Mouse (Mus musculus) kidney, embryonic 15.5 days (tissue): Measurements from ENCODE around the gene Pogz. TPM values are rescaled to one million over a fixed set of nuclear protein-coding genes. Genes with fewer than 3 reads are reported as not detected.

Experiments
- ATAC-seq: fragments of 200-750 bp; cut with Nextera tagmentation; replicated peaks from 2 replicates; pipeline ENCODE4 v1.8.0; 2017; ENCODE audit warnings: moderate TSS enrichment; ENCODE audit not compliant: low FRiP score
- H3K27ac ChIP-seq: fragments of 300-500 bp; sonication (generic); 2 replicates; pipeline ENCODE4 v1.5.1; 2015; ENCODE audit warnings: mild to moderate bottlenecking, inconsistent platforms
- H3K27me3 ChIP-seq: fragments of 300-500 bp; sonication (generic); 2 replicates; pipeline ENCODE4 v1.6.1; 2015; ENCODE audit warnings: inconsistent platforms
- H3K36me3 ChIP-seq: fragments of 300-500 bp; sonication (generic); 2 replicates; pipeline ENCODE4 v1.6.1; 2015; ENCODE audit warnings: inconsistent platforms
- H3K4me1 ChIP-seq: fragments of 300-500 bp; sonication (generic); 2 replicates; pipeline ENCODE4 v1.6.1; 2015; ENCODE audit warnings: inconsistent platforms
- H3K4me2 ChIP-seq: fragments of 300-500 bp; sonication (generic); 2 replicates; pipeline ENCODE4 v1.6.1; 2015; ENCODE audit warnings: moderate library complexity, mild to moderate bottlenecking, inconsistent platforms
- H3K4me3 ChIP-seq: fragments of 300-500 bp; sonication (generic); replicated peaks from 2 replicates; pipeline ENCODE4 v1.5.1; 2015; ENCODE audit warnings: mild to moderate bottlenecking, inconsistent platforms
- H3K9ac ChIP-seq: fragments of 300-500 bp; sonication (generic); 2 replicates; pipeline ENCODE4 v1.6.1; 2015; ENCODE audit warnings: mild to moderate bottlenecking, inconsistent platforms
- H3K9me3 ChIP-seq: fragments of 300-500 bp; sonication (generic); replicated peaks from 2 replicates; pipeline ENCODE4 v1.6.1; 2016; ENCODE audit warnings: inconsistent platforms
- WGBS: fragments of 180-500 bp; shearing (Covaris S2); methylation state at CpG from one replicate; pipeline ENCODE4 v1.1.7; 2015; ENCODE audit warnings: mixed read lengths; 5-methylcytosine and 5-hydroxymethylcytosine counted together
- polyA plus RNA-seq: library from polyadenylated mRNA; unstranded; fragments of >200 nt; fragmentation: Nextera tagmentation; extraction: Ambion mirVana; gene quantifications from 2 replicates; pipeline ENCODE4 v1.2.1, GENCODE M21; 2015

Pogz gene
- 17.4 and 18.8 TPM in 2 replicates for polyA plus RNA-seq

- H3K9ac ChIP-seq = peak within 1 kb of the TSS; percentile 74
- H3K4me1 ChIP-seq = peaks cover 20% of the 10 kb centered on the region
- peak; percentile 95 for ATAC-seq
- peak within 1 kb of the TSS; percentile 66 for H3K4me2 ChIP-seq
- H3K9me3 ChIP-seq = 0 out of 2 replicates have a peak, but pooled peaks cover 3% of the 10 kb centered on the region
- H3K27me3 ChIP-seq = no peaks in the 10 kb centered on the region
- peak within 1 kb of the TSS; percentile 74 for H3K4me3 ChIP-seq
- no peaks in the 10 kb centered on the region for H3K36me3 ChIP-seq
- H3K27ac ChIP-seq = peak within 1 kb of the TSS; percentile 95
- under 1% methylated on average over 47 of the region's 57 CpGs for WGBS
Measured at GRCm38 (mm10) chr3:94837183-94837890, at the start of gene Pogz. Gene Pogz (plus strand): TSS chr3:94837567.

- Histone ChIP-seq H3K4me1 (peaks cover 17% of the 10 kb centered on the region), H3K27me3 (peaks cover 7% of the 10 kb centered on the region; the same call in 1 of the 2 replicates), H3K9me3 (no peaks in the 10 kb centered on the region), H3K4me3 (no peak overlapping the region), H3K27ac (no peak overlapping the region), H3K4me2 (no peak overlapping the region), H3K36me3 (no peaks in the 10 kb centered on the region), H3K9ac (no peak overlapping the region)
- ATAC-seq = no peak
- 97% methylated on average over 1 of the region's 1 CpGs for WGBS
Measured at GRCm38 (mm10) chr3:94789071-94789470, 48.3 kb upstream of the Pogz start.

DNA sequence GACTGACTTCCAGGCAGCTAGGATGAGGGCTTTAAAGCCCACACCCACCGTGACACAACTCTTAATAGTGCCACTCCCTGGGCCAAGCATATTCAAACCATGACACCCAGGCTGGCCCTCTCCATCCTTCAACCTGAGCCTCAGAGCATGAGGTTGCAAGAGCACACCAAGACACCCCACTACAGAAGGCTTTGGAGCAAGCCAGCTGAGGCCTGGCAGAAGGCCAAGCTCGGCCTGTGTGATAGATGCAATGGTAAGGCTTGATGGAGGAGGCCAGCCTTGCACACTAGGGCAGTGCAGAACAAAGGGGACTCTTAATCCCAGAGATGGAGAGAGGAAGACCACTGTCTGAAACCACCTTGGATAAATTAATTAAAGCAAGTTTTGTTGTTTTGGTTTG lies 47.9 kb upstream of the Pogz start:
- Histone ChIP-seq H3K4me3 (no peak overlapping the region), H3K27me3 (peaks cover 5% of the 10 kb centered on the region; the same call in 1 of the 2 replicates), H3K27ac (no peak overlapping the region), H3K9ac (no peak overlapping the region), H3K36me3 (no peaks in the 10 kb centered on the region), H3K9me3 (no peaks in the 10 kb centered on the region), H3K4me1 (peaks cover 17% of the 10 kb centered on the region), H3K4me2 (no peak overlapping the region)
- WGBS = 84% methylated on average over 2 of the region's 2 CpGs
- ATAC-seq = no peak

- H3K9me3 ChIP-seq = no peaks in the 10 kb centered on the region
- H3K4me2 ChIP-seq = no peak overlapping the region
- no peak for ATAC-seq
- peaks cover 3% of the 10 kb centered on the region; the same call in 1 of the 2 replicates for H3K4me1 ChIP-seq
- no peak overlapping the region for H3K27ac ChIP-seq
- WGBS = 78% methylated on average over 2 of the region's 2 CpGs
- H3K36me3 ChIP-seq = no peaks in the 10 kb centered on the region
- H3K27me3 ChIP-seq = no peaks in the 10 kb centered on the region
- no peak overlapping the region for H3K4me3 ChIP-seq
- no peak overlapping the region for H3K9ac ChIP-seq
Measured at GRCm38 (mm10) chr3:94792258-94792657, 45.1 kb upstream of the Pogz start.

DNA sequence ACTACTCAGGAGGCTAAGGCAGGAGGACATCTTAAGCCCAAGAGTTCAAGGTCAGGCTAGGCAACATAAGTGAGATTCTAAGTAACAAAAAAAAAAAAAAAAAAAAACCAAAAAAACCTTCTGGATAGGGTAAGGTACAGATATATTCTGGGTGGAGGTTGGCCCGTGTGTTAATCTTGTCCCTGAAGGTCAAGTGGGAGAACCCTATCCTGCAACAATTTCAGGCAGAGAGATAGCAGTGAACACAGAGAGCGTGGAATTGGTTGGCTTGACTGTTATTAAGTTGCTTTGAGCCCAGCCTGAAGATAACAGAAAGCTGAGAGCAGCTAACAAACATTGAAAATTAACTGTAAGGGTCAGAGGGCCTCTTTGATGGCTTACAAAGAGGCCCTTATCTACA lies 43.7 kb upstream of the Pogz start:
- Histone ChIP-seq H3K4me1 (no peaks in the 10 kb centered on the region), H3K9ac (no peak overlapping the region), H3K4me2 (no peak overlapping the region), H3K4me3 (no peak overlapping the region), H3K27me3 (no peaks in the 10 kb centered on the region), H3K36me3 (no peaks in the 10 kb centered on the region), H3K27ac (no peak overlapping the region), H3K9me3 (no peaks in the 10 kb centered on the region)
- 87% methylated on average over 2 of the region's 2 CpGs for WGBS
- no peak for ATAC-seq

DNA sequence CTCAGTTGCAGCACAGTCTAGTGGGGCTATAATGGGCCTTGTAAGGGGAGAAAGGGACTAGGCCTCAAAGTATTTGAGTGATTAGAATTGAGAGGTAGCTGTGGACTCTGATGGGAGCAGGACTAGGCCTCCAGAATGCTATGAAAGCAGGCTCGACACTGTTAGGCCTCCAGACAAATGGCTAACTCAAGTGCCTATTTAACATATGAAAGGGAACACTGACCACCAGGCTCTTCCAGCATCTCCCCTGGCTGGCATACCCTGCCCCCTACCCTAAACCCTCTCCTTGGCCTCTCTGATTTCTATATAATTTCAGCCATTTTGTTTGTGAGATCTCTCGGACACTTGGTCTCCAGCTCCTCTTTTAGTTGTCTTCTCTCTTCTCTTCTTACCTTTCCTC lies 43.0 kb upstream of the Pogz start:
- no peaks in the 10 kb centered on the region for H3K27me3 ChIP-seq
- no peak for ATAC-seq
- H3K4me1 ChIP-seq = no peaks in the 10 kb centered on the region
- H3K9ac ChIP-seq = no peak overlapping the region
- H3K4me2 ChIP-seq = no peak overlapping the region
- H3K27ac ChIP-seq = no peak overlapping the region
- no peak overlapping the region for H3K4me3 ChIP-seq
- H3K36me3 ChIP-seq = no peaks in the 10 kb centered on the region
- no peaks in the 10 kb centered on the region for H3K9me3 ChIP-seq
- 76% methylated on average over 2 of the region's 2 CpGs for WGBS

DNA sequence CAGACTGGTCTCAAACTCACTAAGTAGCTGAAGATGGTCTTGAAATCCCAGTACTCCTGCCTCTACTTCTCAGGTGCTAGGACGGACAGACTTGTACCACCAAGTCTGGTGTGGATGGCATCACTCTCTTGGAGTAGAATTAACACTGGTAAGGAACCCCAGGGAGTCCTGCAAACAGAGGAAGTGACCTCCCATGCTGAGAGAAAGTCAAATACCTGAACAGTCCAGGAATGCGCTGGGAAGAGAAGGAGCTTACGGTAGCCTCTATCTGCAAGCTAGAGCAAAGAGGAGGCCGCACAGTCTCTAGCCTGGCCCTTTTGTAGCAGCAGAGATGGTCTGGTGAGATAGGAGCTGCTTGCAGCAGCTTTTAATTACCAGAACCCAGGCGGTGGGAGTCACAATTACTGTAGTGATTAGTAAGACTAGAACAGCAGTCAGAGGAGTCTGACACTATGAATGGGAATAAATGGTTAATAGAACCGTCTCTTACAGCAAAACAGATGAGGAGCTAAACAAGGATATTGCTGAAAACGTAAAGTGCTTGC lies 41.7 kb upstream of the Pogz start:
- Histone ChIP-seq H3K27me3 (no peaks in the 10 kb centered on the region), H3K36me3 (no peaks in the 10 kb centered on the region), H3K4me2 (no peak overlapping the region), H3K4me1 (0 out of 2 replicates have a peak, but pooled peaks cover 5% of the 10 kb centered on the region), H3K9ac (no peak overlapping the region), H3K27ac (no peak overlapping the region), H3K9me3 (no peaks in the 10 kb centered on the region), H3K4me3 (no peak overlapping the region)
- WGBS = 65% methylated on average over 7 of the region's 7 CpGs
- no peak for ATAC-seq

DNA sequence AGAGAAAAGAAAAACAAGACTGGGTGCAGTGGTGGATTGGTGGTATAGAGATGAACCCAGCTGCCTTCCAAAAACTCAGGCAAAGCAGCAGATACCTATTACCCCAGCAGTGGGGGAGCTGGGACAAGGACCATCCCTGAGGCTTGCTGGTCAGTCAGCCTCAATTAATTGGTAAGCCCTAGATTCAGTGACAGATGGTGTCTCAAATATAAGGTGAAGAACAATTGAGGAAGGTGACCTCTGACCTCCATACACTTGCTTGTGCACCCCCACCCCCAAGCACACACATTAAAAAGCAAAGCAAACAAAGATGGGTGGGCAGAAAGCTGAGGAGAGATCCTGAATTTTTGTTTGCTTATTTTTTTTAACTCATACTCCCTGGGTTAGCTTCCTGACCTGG lies 41.2 kb upstream of the Pogz start:
- H3K27me3 ChIP-seq = no peaks in the 10 kb centered on the region
- ATAC-seq = no peak
- no peaks in the 10 kb centered on the region for H3K36me3 ChIP-seq
- H3K4me1 ChIP-seq = 0 out of 2 replicates have a peak, but pooled peaks cover 6% of the 10 kb centered on the region
- no peak overlapping the region for H3K9ac ChIP-seq
- no peaks in the 10 kb centered on the region for H3K9me3 ChIP-seq
- H3K4me2 ChIP-seq = no peak overlapping the region
- H3K4me3 ChIP-seq = no peak overlapping the region
- no peak overlapping the region for H3K27ac ChIP-seq

GRCm38 (mm10) chr3:94804146-94804545 lies 33.2 kb upstream of the Pogz start:
- no peak overlapping the region for H3K4me2 ChIP-seq
- 21% methylated on average over 10 of the region's 10 CpGs for WGBS
- H3K36me3 ChIP-seq = no peaks in the 10 kb centered on the region
- no peaks in the 10 kb centered on the region for H3K9me3 ChIP-seq
- H3K4me3 ChIP-seq = no peak overlapping the region
- H3K27me3 ChIP-seq = no peaks in the 10 kb centered on the region
- 0 out of 2 replicates have a peak, but pooled peaks cover 8% of the 10 kb centered on the region for H3K4me1 ChIP-seq
- ATAC-seq = no peak
- no peak overlapping the region for H3K27ac ChIP-seq
- H3K9ac ChIP-seq = no peak overlapping the region

- H3K27ac ChIP-seq = no peak overlapping the region
- no peak overlapping the region for H3K4me3 ChIP-seq
- ATAC-seq = no peak
- 89% methylated on average over 4 of the region's 4 CpGs for WGBS
- H3K4me2 ChIP-seq = no peak overlapping the region
- no peaks in the 10 kb centered on the region for H3K27me3 ChIP-seq
- H3K9ac ChIP-seq = no peak overlapping the region
- no peaks in the 10 kb centered on the region for H3K9me3 ChIP-seq
- H3K4me1 ChIP-seq = 0 out of 2 replicates have a peak, but pooled peaks cover 8% of the 10 kb centered on the region
- H3K36me3 ChIP-seq = no peaks in the 10 kb centered on the region
Measured at GRCm38 (mm10) chr3:94804976-94805375, 32.4 kb upstream of the Pogz start.

- Histone ChIP-seq H3K4me3 (no peak overlapping the region), H3K27me3 (no peaks in the 10 kb centered on the region), H3K27ac (no peak overlapping the region), H3K4me2 (no peak overlapping the region), H3K36me3 (no peaks in the 10 kb centered on the region), H3K9me3 (no peaks in the 10 kb centered on the region), H3K9ac (no peak overlapping the region), H3K4me1 (0 out of 2 replicates have a peak, but pooled peaks cover 2% of the 10 kb centered on the region)
- WGBS = 79% methylated on average over 1 of the region's 1 CpGs
- ATAC-seq = no peak
Measured at GRCm38 (mm10) chr3:94808296-94808695, 29.1 kb upstream of the Pogz start.

DNA sequence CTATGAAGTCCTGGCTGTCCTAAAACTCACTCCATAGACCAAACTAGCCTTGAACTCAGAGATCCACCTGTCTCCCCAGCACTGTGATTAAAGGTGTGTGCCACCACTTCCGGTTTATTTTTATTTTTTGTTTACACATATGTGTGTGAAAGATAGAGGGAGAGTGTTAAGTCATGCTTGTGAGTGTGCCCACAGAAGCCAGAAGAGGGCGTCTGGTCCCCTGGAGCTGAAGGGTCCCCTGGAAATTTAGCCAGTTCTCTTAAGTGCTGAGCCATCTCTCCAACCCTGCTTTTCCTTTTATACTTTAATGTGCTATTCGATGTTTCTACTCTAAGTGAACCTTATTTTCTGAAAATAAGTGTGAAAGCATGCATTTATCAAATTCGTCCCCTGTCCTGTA lies 25.7 kb upstream of the Pogz start:
- Histone ChIP-seq H3K27ac (no peak overlapping the region), H3K9ac (no peak overlapping the region), H3K27me3 (no peaks in the 10 kb centered on the region), H3K9me3 (no peaks in the 10 kb centered on the region), H3K4me3 (no peak overlapping the region), H3K36me3 (no peaks in the 10 kb centered on the region), H3K4me2 (peak overlapping the region; percentile 14; the same call in 1 of the 2 replicates), H3K4me1 (no peaks in the 10 kb centered on the region)
- WGBS = 21% methylated on average over 4 of the region's 4 CpGs
- no peak for ATAC-seq
